Mouse (Mus musculus) limb, embryonic 15.5 days (tissue): ENCODE measurements around the gene Gm8871. TPM values are rescaled to one million over a fixed set of nuclear protein-coding genes. Genes with fewer than 3 reads are reported as not detected.
"Not testable (repeated sequence)": the region's sequence is repeated elsewhere in the genome, so short reads cannot be mapped to it uniquely, and the experiment has no call there.

ENCODE experiments used
- ATAC-seq: fragments of 200-750 bp; cut with Nextera tagmentation; 2 replicates; pipeline ENCODE4 v1.8.0; 2017; ENCODE audit warnings: low read depth, moderate TSS enrichment; ENCODE audit not compliant: insufficient number of reproducible peaks, low FRiP score, low TSS enrichment
- H3K27ac ChIP-seq: fragments of 300-500 bp; sonication (generic); 2 replicates; pipeline ENCODE4 v1.5.1; 2015; ENCODE audit warnings: moderate library complexity, mild to moderate bottlenecking, inconsistent platforms
- H3K27me3 ChIP-seq: fragments of 300-500 bp; sonication (generic); 2 replicates; pipeline ENCODE4 v1.6.1; 2015; ENCODE audit warnings: inconsistent platforms
- H3K36me3 ChIP-seq: fragments of 300-500 bp; sonication (generic); 2 replicates; pipeline ENCODE4 v1.6.1; 2015; ENCODE audit warnings: inconsistent platforms
- H3K4me1 ChIP-seq: fragments of 300-500 bp; sonication (generic); 2 replicates; pipeline ENCODE4 v1.6.1; 2015; ENCODE audit warnings: inconsistent platforms
- H3K4me2 ChIP-seq: fragments of 300-500 bp; sonication (generic); 2 replicates; pipeline ENCODE4 v1.6.1; 2015; ENCODE audit warnings: mild to moderate bottlenecking, inconsistent platforms
- H3K4me3 ChIP-seq: fragments of 300-500 bp; sonication (generic); 2 replicates; pipeline ENCODE4 v1.5.1; 2015; ENCODE audit warnings: mild to moderate bottlenecking, inconsistent platforms
- H3K9ac ChIP-seq: fragments of 300-500 bp; sonication (generic); 2 replicates; pipeline ENCODE4 v1.6.1; 2015; ENCODE audit warnings: inconsistent platforms
- H3K9me3 ChIP-seq: fragments of 300-500 bp; sonication (generic); 2 replicates; pipeline ENCODE4 v1.6.1; 2016; ENCODE audit warnings: inconsistent platforms
- WGBS: fragments of 180-500 bp; shearing (Covaris S2); methylation state at CpG from one replicate; pipeline ENCODE4 v1.1.7; 2015; 5-methylcytosine and 5-hydroxymethylcytosine counted together
- polyA plus RNA-seq: library from polyadenylated mRNA; unstranded; fragments of >200 nt; fragmentation: Nextera tagmentation; extraction: Ambion mirVana; gene quantifications from 2 replicates; pipeline ENCODE4 v1.2.1, GENCODE M21; 2015

Gm8871 gene
- not detected in 2 replicates for polyA plus RNA-seq

GRCm38 (mm10) chr5:10947505-10947904, at the start of gene Gm8871, which contains the start of gene Gm8857:
Gene Gm8871 (plus strand): TSS chr5:10947805.
Gene Gm8857 (plus strand): TSS chr5:10947807.
- not testable (repeated sequence) for H3K9ac ChIP-seq, H3K4me3 ChIP-seq, H3K9me3 ChIP-seq, H3K27ac ChIP-seq, H3K36me3 ChIP-seq, ATAC-seq, H3K4me1 ChIP-seq, H3K4me2 ChIP-seq, H3K27me3 ChIP-seq
- 35% methylated on average over 2 of the region's 3 CpGs for WGBS

DNA sequence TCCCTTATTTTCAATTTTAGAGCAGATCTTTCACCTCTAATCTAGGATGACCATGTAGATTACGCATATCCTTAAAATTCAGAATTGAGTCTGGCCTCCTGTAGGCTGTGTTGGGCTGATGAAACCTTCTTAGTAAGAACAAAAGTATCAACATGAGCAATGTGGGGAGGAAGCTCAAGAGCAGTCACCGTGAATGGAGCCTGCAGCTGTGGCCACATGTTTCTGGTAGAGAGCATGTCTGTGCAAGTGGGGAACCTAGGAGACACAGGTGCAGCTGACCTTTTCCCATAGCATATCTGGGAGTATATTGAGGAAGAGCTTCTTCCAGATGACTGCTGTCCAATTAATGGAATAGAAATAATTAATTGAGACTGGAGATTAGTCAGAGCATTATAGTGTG, 5.9 kb downstream of the Gm8871 start:
- not testable (repeated sequence) for H3K9me3 ChIP-seq, H3K27ac ChIP-seq, H3K4me2 ChIP-seq, H3K36me3 ChIP-seq, ATAC-seq, H3K4me3 ChIP-seq, H3K4me1 ChIP-seq, H3K27me3 ChIP-seq, H3K9ac ChIP-seq
- 71% methylated on average over 2 of the region's 2 CpGs for WGBS

DNA sequence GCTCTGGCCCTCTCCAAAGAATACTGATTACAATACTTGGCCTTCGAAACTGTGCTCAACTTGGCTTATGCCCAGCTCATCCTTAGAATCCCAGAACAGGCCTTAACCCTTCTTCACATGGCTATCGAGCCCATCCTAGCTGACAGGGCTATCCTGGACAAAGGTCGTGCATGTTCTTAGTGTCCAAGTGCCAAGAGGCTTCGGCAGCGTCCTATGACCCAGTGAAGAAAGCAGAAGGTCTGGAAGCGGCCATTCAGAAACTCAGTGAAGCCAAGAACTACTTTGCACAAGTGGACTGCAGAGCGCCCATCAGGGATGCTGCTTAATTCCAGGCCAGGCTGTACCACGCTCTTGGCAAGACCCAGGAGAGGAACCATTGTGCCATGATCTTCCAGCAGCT, 10.5 kb downstream of the Gm8871 start:
- not testable (repeated sequence) for ATAC-seq, H3K9me3 ChIP-seq

More for the DNA sequence above, 10.5 kb downstream of the Gm8871 start:
- H3K4me1 ChIP-seq, H3K9ac ChIP-seq, H3K36me3 ChIP-seq, H3K4me3 ChIP-seq, H3K4me2 ChIP-seq, H3K27ac ChIP-seq, H3K27me3 ChIP-seq: not testable (repeated sequence)
- 88% methylated on average over 6 of the region's 8 CpGs for WGBS

Other genes with a start within 250 kb of the Gm8871 start
- not detected in 2 replicates for gene Gm8857, start within 50 bp of the Gm8871 start, polyA plus RNA-seq
- not detected in 2 replicates for gene Gm8879, start 179.8 kb downstream of the Gm8871 start, polyA plus RNA-seq
- not detected in 2 replicates for gene Gm5861, start 235.3 kb downstream of the Gm8871 start, polyA plus RNA-seq